Mouse (Mus musculus): ENCODE measurements around the gene Map4k2.
"Not testable (repeated sequence)": the region's sequence is repeated elsewhere in the genome, so short reads cannot be mapped to it uniquely, and the experiment has no call there.

Map4k2 gene

GRCm38 (mm10) chr19:6340524-6341452 is at the start of gene Map4k2:
Map4k2 (plus strand) TSS chr19:6341135.
- no peak for DNase-seq (ENCODE audit: extremely low read depth, low read depth, low spot score)

- DNase-seq (ENCODE audit: extremely low read depth, low read depth, low spot score) = no peak
Measured at GRCm38 (mm10) chr19:6292262-6292661, 48.7 kb upstream of the Map4k2 start.

- no peak for DNase-seq (ENCODE audit: extremely low read depth, low read depth, low spot score)
Measured at GRCm38 (mm10) chr19:6294301-6294700, 46.6 kb upstream of the Map4k2 start.

- no peak for DNase-seq (ENCODE audit: extremely low read depth, low read depth, low spot score)
Measured at GRCm38 (mm10) chr19:6296551-6297210, 44.3 kb upstream of the Map4k2 start.

- DNase-seq (ENCODE audit: extremely low read depth, low read depth, low spot score) = no peak
Measured at GRCm38 (mm10) chr19:6297641-6298040, 43.3 kb upstream of the Map4k2 start.

GRCm38 (mm10) chr19:6299003-6299402 is 41.9 kb upstream of the Map4k2 start:
- DNase-seq (ENCODE audit: extremely low read depth, low read depth, low spot score) = no peak

GRCm38 (mm10) chr19:6299450-6300267 is 41.3 kb upstream of the Map4k2 start:
- DNase-seq (ENCODE audit: extremely low read depth, low read depth, low spot score) = no peak

- DNase-seq (ENCODE audit: extremely low read depth, low read depth, low spot score) = no peak
Measured at GRCm38 (mm10) chr19:6300402-6300841, 40.5 kb upstream of the Map4k2 start.

GRCm38 (mm10) chr19:6302114-6302513 is 38.8 kb upstream of the Map4k2 start:
- no peak for DNase-seq (ENCODE audit: extremely low read depth, low read depth, low spot score)

- DNase-seq (ENCODE audit: extremely low read depth, low read depth, low spot score) = no peak
Measured at GRCm38 (mm10) chr19:6302522-6302921, 38.4 kb upstream of the Map4k2 start.

GRCm38 (mm10) chr19:6303831-6304230 is 37.1 kb upstream of the Map4k2 start:
- DNase-seq (ENCODE audit: extremely low read depth, low read depth, low spot score) = no peak

- DNase-seq (ENCODE audit: extremely low read depth, low read depth, low spot score) = no peak
Measured at GRCm38 (mm10) chr19:6304787-6305516, 36.0 kb upstream of the Map4k2 start.

GRCm38 (mm10) chr19:6305517-6306115 is 35.3 kb upstream of the Map4k2 start:
- no peak for DNase-seq (ENCODE audit: extremely low read depth, low read depth, low spot score)

- DNase-seq (ENCODE audit: extremely low read depth, low read depth, low spot score) = no peak
Measured at GRCm38 (mm10) chr19:6306137-6306551, 34.8 kb upstream of the Map4k2 start, which contains the start of gene Cdc42bpg. Cdc42bpg (plus strand) TSS chr19:6306456.

GRCm38 (mm10) chr19:6306586-6306985 is 34.3 kb upstream of the Map4k2 start:
- DNase-seq (ENCODE audit: extremely low read depth, low read depth, low spot score) = no peak

- DNase-seq (ENCODE audit: extremely low read depth, low read depth, low spot score) = peak; percentile 88
Measured at GRCm38 (mm10) chr19:6307733-6308531, 33.0 kb upstream of the Map4k2 start.

GRCm38 (mm10) chr19:6310181-6310580 is 30.8 kb upstream of the Map4k2 start:
- no peak for DNase-seq (ENCODE audit: extremely low read depth, low read depth, low spot score)

- DNase-seq (ENCODE audit: extremely low read depth, low read depth, low spot score) = not testable (repeated sequence)
Measured at GRCm38 (mm10) chr19:6311783-6312182, 29.2 kb upstream of the Map4k2 start.

GRCm38 (mm10) chr19:6313796-6314195 is 27.1 kb upstream of the Map4k2 start:
- no peak for DNase-seq (ENCODE audit: extremely low read depth, low read depth, low spot score)
